Mouse (Mus musculus) lung, postnatal 0 days (tissue): Measurements from ENCODE around the gene Sorl1. TPM values are rescaled to one million over a fixed set of nuclear protein-coding genes. Genes with fewer than 3 reads are reported as not detected.
A peak's percentile ranks its signal among the peaks of the same experiment; 100 is the strongest.

Source experiments
- ATAC-seq: fragments of 200-750 bp; cut with Nextera tagmentation; 2 replicates; pipeline ENCODE4 v1.8.0; 2017; ENCODE audit warnings: moderate library complexity
- DNase-seq: peaks from one replicate; pipeline ENCODE4 v3.0.0-alpha.2; 2016; ENCODE audit warnings: low spot score
- H3K27ac ChIP-seq: fragments of 300-500 bp; sonication (generic); 2 replicates; pipeline ENCODE4 v1.5.1; 2014; ENCODE audit warnings: antibody characterized with exemption, mild to moderate bottlenecking, low read length, mixed read lengths
- H3K27me3 ChIP-seq: fragments of 300-500 bp; sonication (generic); replicated peaks from 2 replicates; pipeline ENCODE4 v1.6.1; 2014; ENCODE audit warnings: low read length, mixed read lengths; ENCODE audit not compliant: insufficient read depth
- H3K36me3 ChIP-seq: fragments of 300-500 bp; sonication (generic); 2 replicates; pipeline ENCODE4 v1.6.1; 2014; ENCODE audit warnings: low read length, mixed read lengths; ENCODE audit not compliant: insufficient read depth
- H3K4me1 ChIP-seq: fragments of 300-500 bp; sonication (generic); 2 replicates; pipeline ENCODE4 v1.6.1; 2014; ENCODE audit warnings: antibody characterized with exemption, low read depth, low read length, mixed read lengths; ENCODE audit not compliant: insufficient read depth
- H3K4me2 ChIP-seq: fragments of 300-500 bp; sonication (generic); replicated peaks from 2 replicates; pipeline ENCODE4 v1.6.1; 2014; ENCODE audit warnings: low read depth, mild to moderate bottlenecking, low read length, moderate library complexity, mixed read lengths
- H3K4me3 ChIP-seq: fragments of 300-500 bp; sonication (generic); 2 replicates; pipeline ENCODE4 v1.5.1; 2014; ENCODE audit warnings: low read depth, low read length
- H3K9ac ChIP-seq: fragments of 300-500 bp; sonication (generic); replicated peaks from 2 replicates; pipeline ENCODE4 v1.6.1; 2014; ENCODE audit warnings: low read depth, mild to moderate bottlenecking
- H3K9me3 ChIP-seq: fragments of 300-500 bp; sonication (generic); 2 replicates; pipeline ENCODE4 v1.6.1; 2016; ENCODE audit warnings: low read length, mixed read lengths
- CTCF ChIP-seq: IDR thresholded peaks from 2 replicates; pipeline ENCODE4 v1.5.1; 2016; ENCODE audit warnings: antibody characterized with exemption, mild to moderate bottlenecking
- EP300 ChIP-seq: IDR thresholded peaks from 2 replicates; pipeline ENCODE4 v1.6.1; 2016; ENCODE audit warnings: antibody characterized with exemption, mild to moderate bottlenecking, control low read depth
- WGBS: fragments of 180-500 bp; shearing (Covaris S2); extraction: QIAGEN DNeasy Blood & Tissue Kit; methylation state at CpG from one replicate; pipeline ENCODE4 v1.1.7; 2014; 5-methylcytosine and 5-hydroxymethylcytosine counted together
- polyA plus RNA-seq: library from polyadenylated mRNA; unstranded; fragments of >200 nt; fragmentation: Nextera tagmentation; extraction: Ambion mirVana; gene quantifications from 2 replicates; pipeline ENCODE4 v1.2.1, GENCODE M21; 2015

The Sorl1 gene
- polyA plus RNA-seq, 1 experiment from 2014 or later: 18.4 TPM

- ATAC-seq: no peak
- Histone ChIP-seq H3K4me3 (no peak overlapping the region), H3K4me2 (no peak overlapping the region), H3K36me3 (no peaks in the 10 kb centered on the region), H3K4me1 (no peaks in the 10 kb centered on the region), H3K9me3 (no peaks in the 10 kb centered on the region), H3K27ac (no peak overlapping the region), H3K27me3 (no peaks in the 10 kb centered on the region), H3K9ac (no peak overlapping the region)
- no peak for DNase-seq
- WGBS: 80% methylated on average over 12 of the region's 12 CpGs
- TF ChIP-seq EP300 (no peak), CTCF (no peak)
These were observed 101.8 kb downstream of the Sorl1 start for GRCm38 (mm10) chr9:42022318-42022717.

GRCm38 (mm10) chr9:42019308-42020031, 104.6 kb downstream of the Sorl1 start:
- DNase-seq: no peak
- H3K27ac ChIP-seq: no peak overlapping the region
- no peak for TF ChIP-seq EP300
- no peak for TF ChIP-seq CTCF
- H3K4me2 ChIP-seq: no peak overlapping the region
- no peaks in the 10 kb centered on the region for H3K4me1 ChIP-seq
- no peaks in the 10 kb centered on the region for H3K27me3 ChIP-seq
- H3K4me3 ChIP-seq: no peak overlapping the region
- WGBS: 41% methylated on average over 7 of the region's 7 CpGs
- H3K36me3 ChIP-seq: no peaks in the 10 kb centered on the region
- H3K9me3 ChIP-seq: no peaks in the 10 kb centered on the region
- H3K9ac ChIP-seq: no peak overlapping the region
- ATAC-seq: no peak

DNA sequence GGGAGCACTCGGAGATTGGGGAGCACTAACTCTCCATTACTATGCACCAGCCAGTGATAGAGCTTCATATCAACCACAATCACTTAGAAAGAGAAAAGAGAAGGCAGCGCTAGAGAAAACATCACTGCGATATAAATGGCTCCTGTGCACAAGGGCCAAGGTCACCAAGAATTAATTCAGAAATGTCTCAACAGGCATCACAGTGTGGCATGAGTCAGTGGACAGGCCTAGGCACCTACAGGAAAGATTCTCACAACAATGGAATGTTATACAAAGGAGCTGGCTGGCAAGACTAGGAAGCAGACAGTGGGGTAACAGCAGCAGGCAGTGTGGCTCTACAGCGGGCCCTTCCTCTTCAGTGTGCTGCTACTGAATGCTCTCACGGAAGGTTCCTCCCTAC, 115.6 kb downstream of the Sorl1 start:
- TF ChIP-seq EP300 (no peak), CTCF (no peak)
- Histone ChIP-seq H3K9ac (no peak overlapping the region), H3K9me3 (no peaks in the 10 kb centered on the region), H3K36me3 (0 out of 2 replicates have a peak, but pooled peaks cover 4% of the 10 kb centered on the region), H3K4me1 (no peaks in the 10 kb centered on the region), H3K27me3 (no peaks in the 10 kb centered on the region), H3K4me2 (no peak overlapping the region), H3K27ac (no peak overlapping the region), H3K4me3 (no peak overlapping the region)
- ATAC-seq (no peak), DNase-seq (no peak)
- 93% methylated on average over 5 of the region's 5 CpGs for WGBS

DNA sequence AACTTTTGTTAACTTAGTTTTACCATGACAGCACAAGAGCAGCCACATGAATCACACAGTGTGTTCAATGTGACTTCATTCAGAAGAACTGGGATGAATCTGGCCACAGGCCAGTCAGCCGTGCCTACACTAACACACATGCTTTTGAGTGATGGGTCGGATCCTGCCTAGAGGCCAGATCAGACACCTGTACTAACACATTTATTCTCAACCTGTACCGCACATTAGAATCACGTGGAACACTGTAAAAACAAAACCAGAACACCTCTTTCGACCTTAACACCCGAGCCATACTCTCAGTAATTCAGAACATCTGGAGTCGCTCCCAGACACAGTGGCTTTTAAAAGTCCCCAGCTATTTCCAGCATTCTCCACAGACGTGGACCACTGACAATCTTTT, 119.0 kb downstream of the Sorl1 start:
- no peak for ATAC-seq
- WGBS: 53% methylated on average over 8 of the region's 8 CpGs
- no peak overlapping the region for H3K9ac ChIP-seq
- H3K9me3 ChIP-seq: no peaks in the 10 kb centered on the region
- no peak for DNase-seq
- no peak overlapping the region for H3K27ac ChIP-seq
- TF ChIP-seq EP300: no peak
- TF ChIP-seq CTCF: no peak
- H3K4me3 ChIP-seq: no peak overlapping the region
- 0 out of 2 replicates have a peak, but pooled peaks cover 7% of the 10 kb centered on the region for H3K36me3 ChIP-seq
- H3K4me1 ChIP-seq: no peaks in the 10 kb centered on the region
- H3K4me2 ChIP-seq: no peak overlapping the region
- H3K27me3 ChIP-seq: no peaks in the 10 kb centered on the region

- WGBS: 79% methylated on average over 4 of the region's 4 CpGs
- Histone ChIP-seq H3K27ac (no peak overlapping the region), H3K4me2 (no peak overlapping the region), H3K9me3 (no peaks in the 10 kb centered on the region), H3K36me3 (0 out of 2 replicates have a peak, but pooled peaks cover 7% of the 10 kb centered on the region), H3K9ac (no peak overlapping the region), H3K27me3 (no peaks in the 10 kb centered on the region), H3K4me1 (no peaks in the 10 kb centered on the region), H3K4me3 (no peak overlapping the region)
- TF ChIP-seq CTCF: no peak
- no peak for TF ChIP-seq EP300
- DNase-seq (no peak), ATAC-seq (no peak)
These were observed 120.0 kb downstream of the Sorl1 start for GRCm38 (mm10) chr9:42004140-42004539.

- TF ChIP-seq CTCF (peak; percentile 89), EP300 (no peak)
- DNase-seq (peak; percentile 80), ATAC-seq (0 out of 2 replicates have a peak, but pooled peaks have one; percentile 17)
- Histone ChIP-seq H3K9me3 (no peaks in the 10 kb centered on the region), H3K27me3 (no peaks in the 10 kb centered on the region), H3K27ac (no peak overlapping the region), H3K36me3 (0 out of 2 replicates have a peak, but pooled peaks cover 11% of the 10 kb centered on the region), H3K4me3 (no peak overlapping the region), H3K9ac (no peak overlapping the region), H3K4me1 (no peaks in the 10 kb centered on the region), H3K4me2 (no peak overlapping the region)
- 68% methylated on average over 12 of the region's 12 CpGs for WGBS
These were observed 124.3 kb downstream of the Sorl1 start for GRCm38 (mm10) chr9:41999498-42000473.
